Mouse (Mus musculus): ENCODE measurements around the gene Klf9. TPM values are rescaled to one million over a fixed set of nuclear protein-coding genes. Genes with fewer than 3 reads are reported as not detected.

Klf9 gene
- polyA plus RNA-seq, 1 experiment: 6.3 TPM

- no peak for TF ChIP-seq POLR2A (IDR thresholded peaks at IDR 0.05; ENCODE audit: low read depth, low read length)
- no peak for TF ChIP-seq CTCF (IDR thresholded peaks at IDR 0.05; ENCODE audit: extremely low read depth, insufficient read depth, insufficient read length, insufficient replicate concordance)
- Histone ChIP-seq H3K27ac (ENCODE audit: insufficient read depth, low read length) (no peak overlapping the region; the same call in 1 of the 2 replicates), H3K27me3 (ENCODE audit: control insufficient read depth, insufficient read depth, low read length) (peaks cover 7% of the 10 kb centered on the region; the same call in 1 of the 2 replicates), H3K36me3 (ENCODE audit: control insufficient read depth, insufficient read depth, low read length) (no peaks in the 10 kb centered on the region), H3K4me3 (ENCODE audit: extremely low read depth, insufficient read depth, insufficient read length) (no peak overlapping the region), H3K4me1 (ENCODE audit: control insufficient read depth, insufficient read depth, insufficient read length) (peaks cover 9% of the 10 kb centered on the region)
- no peak for DNase-seq (ENCODE audit: low read depth in 1 of 2, low spot score in 2 of 2)
- WGBS: 76% methylated on average over 12 of the region's 12 CpGs
These were observed 5.4 kb downstream of the Klf9 start for GRCm38 (mm10) chr19:23146409-23146861.

DNA sequence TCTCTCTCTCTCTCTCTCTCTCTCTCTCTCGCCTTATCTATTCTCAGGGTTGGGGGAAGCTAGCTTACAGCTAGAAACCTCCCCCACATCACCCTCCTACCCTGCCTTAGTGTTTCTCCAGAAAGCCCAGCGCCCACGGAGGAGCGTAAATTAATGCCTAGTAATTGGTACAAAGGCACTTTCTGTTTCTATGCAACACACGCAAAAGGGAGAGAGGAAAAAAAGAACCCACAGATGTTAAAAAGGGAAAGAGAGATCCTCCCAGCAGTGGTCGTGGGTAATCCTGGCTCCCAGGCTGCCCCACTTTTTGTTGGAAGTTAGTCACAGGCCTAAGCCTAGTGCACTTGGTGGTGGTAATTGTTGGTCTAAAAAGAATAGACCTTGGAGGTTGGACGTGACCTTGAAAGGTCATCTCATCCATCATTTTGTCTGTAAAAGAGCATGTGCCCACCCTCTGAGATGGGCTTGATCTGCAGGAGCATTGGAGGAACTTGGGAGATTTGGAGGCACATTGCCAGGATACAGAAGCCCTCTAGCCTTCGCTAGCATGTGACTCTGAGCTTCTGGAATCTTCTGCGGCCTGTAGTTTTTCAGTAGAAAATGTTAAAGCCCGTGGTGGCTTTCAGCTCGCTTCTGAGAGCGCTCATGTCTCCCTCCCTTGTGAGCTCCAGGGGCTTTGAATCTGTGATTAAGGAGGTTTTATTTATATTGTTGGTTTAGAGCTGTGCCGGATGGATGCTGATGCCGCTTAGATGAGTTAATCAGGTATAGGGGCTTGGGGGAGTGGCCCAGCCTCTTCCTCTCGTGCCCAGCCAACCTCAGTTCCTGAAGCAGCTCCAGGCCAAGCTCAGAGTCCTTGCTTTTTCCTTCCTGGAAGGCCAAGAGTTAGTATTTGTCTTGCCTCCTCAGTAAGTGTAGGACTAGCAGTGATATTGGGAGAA lies 6.3 kb downstream of the Klf9 start:
- WGBS: 68% methylated on average over 15 of the region's 15 CpGs

DNA sequence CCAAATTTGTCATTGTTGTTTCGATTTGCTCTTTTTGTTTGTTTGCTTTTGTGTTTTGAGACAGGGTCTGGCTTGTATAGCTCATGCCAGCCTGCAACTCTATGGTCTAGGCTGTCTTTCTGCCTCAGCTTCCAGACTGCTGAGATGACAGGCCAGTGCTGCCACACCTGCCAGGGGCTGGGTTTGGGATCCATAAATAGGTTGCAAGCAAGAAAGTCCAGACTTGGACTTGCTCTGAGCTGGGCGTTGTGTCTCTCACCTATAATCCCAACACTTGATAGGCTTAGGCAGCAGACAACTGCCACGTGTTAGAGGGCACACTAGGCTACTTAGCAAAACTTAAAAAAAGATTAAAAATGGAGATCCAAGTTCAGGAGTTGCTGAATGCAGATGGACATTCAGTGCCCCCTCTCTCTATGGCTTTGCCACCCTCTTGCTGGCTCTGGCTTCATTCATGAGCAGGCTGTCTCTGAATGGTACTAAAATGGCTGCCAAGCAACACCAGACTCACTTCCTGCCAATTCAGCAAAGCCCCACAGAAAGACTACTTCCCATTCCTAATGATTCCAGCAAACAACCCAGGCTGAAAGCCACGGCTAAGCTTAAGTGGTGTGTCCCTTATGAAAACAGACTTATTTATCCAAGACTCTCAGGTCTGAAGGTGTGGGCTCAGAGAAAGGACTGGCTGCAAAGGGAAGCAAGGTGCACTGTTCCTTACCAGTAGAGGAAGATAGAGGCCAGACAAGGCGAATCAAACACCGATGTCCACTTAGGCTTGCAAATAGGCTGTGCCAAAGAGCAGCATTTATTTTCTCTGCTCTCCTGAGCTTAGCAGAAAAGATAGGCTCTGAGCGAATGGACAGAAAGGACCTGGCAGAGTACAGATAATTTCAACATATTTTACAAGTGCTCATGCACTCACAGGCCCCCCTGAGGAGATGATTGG lies 8.7 kb downstream of the Klf9 start:
- no peaks in the 10 kb centered on the region for H3K36me3 ChIP-seq (ENCODE audit: control insufficient read depth, insufficient read depth, low read length)
- no peaks in the 10 kb centered on the region for H3K27me3 ChIP-seq (ENCODE audit: control insufficient read depth, insufficient read depth, low read length)
- peaks cover 11% of the 10 kb centered on the region; the same call in 1 of the 2 replicates for H3K4me1 ChIP-seq (ENCODE audit: control insufficient read depth, insufficient read depth, insufficient read length)
- no peak for TF ChIP-seq POLR2A (IDR thresholded peaks at IDR 0.05; ENCODE audit: low read depth, low read length)
- TF ChIP-seq CTCF (IDR thresholded peaks at IDR 0.05; ENCODE audit: extremely low read depth, insufficient read depth, insufficient read length, insufficient replicate concordance): no peak
- H3K4me3 ChIP-seq (ENCODE audit: extremely low read depth, insufficient read depth, insufficient read length): no peak overlapping the region
- no peak for DNase-seq (ENCODE audit: low read depth in 1 of 2, low spot score in 2 of 2)
- 84% methylated on average over 7 of the region's 7 CpGs for WGBS
- H3K27ac ChIP-seq (ENCODE audit: insufficient read depth, low read length): peak overlapping the region; percentile 3; the same call in 1 of the 2 replicates

More for the DNA sequence above, 6.3 kb downstream of the Klf9 start:
- H3K4me3 ChIP-seq (ENCODE audit: extremely low read depth, insufficient read depth, insufficient read length): no peak overlapping the region
- TF ChIP-seq CTCF (IDR thresholded peaks at IDR 0.05; ENCODE audit: extremely low read depth, insufficient read depth, insufficient read length, insufficient replicate concordance): no peak
- no peak for TF ChIP-seq POLR2A (IDR thresholded peaks at IDR 0.05; ENCODE audit: low read depth, low read length)
- H3K27me3 ChIP-seq (ENCODE audit: control insufficient read depth, insufficient read depth, low read length): no peaks in the 10 kb centered on the region
- peaks cover 13% of the 10 kb centered on the region; the same call in 1 of the 2 replicates for H3K4me1 ChIP-seq (ENCODE audit: control insufficient read depth, insufficient read depth, insufficient read length)
- H3K36me3 ChIP-seq (ENCODE audit: control insufficient read depth, insufficient read depth, low read length): no peaks in the 10 kb centered on the region
- no peak for DNase-seq (ENCODE audit: low read depth in 1 of 2, low spot score in 2 of 2)
- H3K27ac ChIP-seq (ENCODE audit: insufficient read depth, low read length): no peak overlapping the region

GRCm38 (mm10) chr19:23150556-23151265 lies 9.7 kb downstream of the Klf9 start:
- peaks cover 11% of the 10 kb centered on the region; the same call in 1 of the 2 replicates for H3K4me1 ChIP-seq (ENCODE audit: control insufficient read depth, insufficient read depth, insufficient read length)
- WGBS: 83% methylated on average over 14 of the region's 14 CpGs
- H3K27ac ChIP-seq (ENCODE audit: insufficient read depth, low read length): no peak overlapping the region
- TF ChIP-seq POLR2A (IDR thresholded peaks at IDR 0.05; ENCODE audit: low read depth, low read length) (no peak), CTCF (IDR thresholded peaks at IDR 0.05; ENCODE audit: extremely low read depth, insufficient read depth, insufficient read length, insufficient replicate concordance) (no peak)
- no peaks in the 10 kb centered on the region for H3K27me3 ChIP-seq (ENCODE audit: control insufficient read depth, insufficient read depth, low read length)
- no peaks in the 10 kb centered on the region for H3K36me3 ChIP-seq (ENCODE audit: control insufficient read depth, insufficient read depth, low read length)
- H3K4me3 ChIP-seq (ENCODE audit: extremely low read depth, insufficient read depth, insufficient read length): no peak overlapping the region
- no peak for DNase-seq (ENCODE audit: low read depth in 1 of 2, low spot score in 2 of 2)

- Histone ChIP-seq H3K27ac (ENCODE audit: insufficient read depth, low read length) (peak overlapping the region; percentile 41; the same call in 1 of the 2 replicates), H3K4me1 (ENCODE audit: control insufficient read depth, insufficient read depth, insufficient read length) (peaks cover 11% of the 10 kb centered on the region; the same call in 1 of the 2 replicates), H3K27me3 (ENCODE audit: control insufficient read depth, insufficient read depth, low read length) (no peaks in the 10 kb centered on the region), H3K36me3 (ENCODE audit: control insufficient read depth, insufficient read depth, low read length) (no peaks in the 10 kb centered on the region), H3K4me3 (ENCODE audit: extremely low read depth, insufficient read depth, insufficient read length) (peak overlapping the region; percentile 32; the same call in 1 of the 2 replicates)
- DNase-seq (ENCODE audit: low read depth in 1 of 2, low spot score in 2 of 2): peak; percentile 64 to 71
- 16% methylated on average over 11 of the region's 11 CpGs for WGBS
- TF ChIP-seq POLR2A (IDR thresholded peaks at IDR 0.05; ENCODE audit: low read depth, low read length) (no peak), CTCF (IDR thresholded peaks at IDR 0.05; ENCODE audit: extremely low read depth, insufficient read depth, insufficient read length, insufficient replicate concordance) (peak; percentile 40; the same call in 1 of the 2 replicates)
These were observed 10.6 kb downstream of the Klf9 start for GRCm38 (mm10) chr19:23151651-23152070.

Measured in spleen, adult 2 months (tissue).